Mouse (Mus musculus): ENCODE data around the gene Oaz2.
A peak's percentile ranks its signal among the peaks of the same experiment; 100 is the strongest.
"Not testable (repeated sequence)": the region's sequence is repeated elsewhere in the genome, so short reads cannot be mapped to it uniquely, and the experiment has no call there.

The Oaz2 gene

DNA sequence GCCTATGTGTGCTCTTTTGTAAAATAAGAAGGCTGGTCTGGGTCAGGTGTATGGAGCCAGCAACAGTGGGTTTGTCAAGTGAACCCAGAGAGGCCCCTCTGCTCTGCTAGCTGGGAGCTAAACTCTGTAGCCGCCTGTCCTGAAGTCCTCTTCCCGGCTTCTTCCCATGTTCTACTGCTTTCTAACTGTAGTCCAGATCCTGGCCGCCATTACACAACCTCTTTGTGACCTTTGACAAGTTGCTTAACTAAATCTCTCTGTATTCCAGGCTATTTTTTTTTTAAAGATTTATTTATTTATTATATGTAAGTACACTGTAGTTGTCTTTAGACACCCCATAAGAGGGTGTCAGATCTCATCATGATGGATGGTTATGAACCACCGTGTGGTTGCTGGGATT, 14.1 kb upstream of the Oaz2 start:
- DNase-seq, result no peak

- DNase-seq, result no peak
These were observed 13.0 kb upstream of the Oaz2 start for GRCm38 (mm10) chr9:65654700-65655237.

GRCm38 (mm10) chr9:65655540-65655939, 12.3 kb upstream of the Oaz2 start:
- no peak for DNase-seq

- DNase-seq, result no peak
These were observed 10.6 kb upstream of the Oaz2 start for GRCm38 (mm10) chr9:65657218-65657617.

GRCm38 (mm10) chr9:65661029-65661428, 6.8 kb upstream of the Oaz2 start:
- DNase-seq, result no peak

- no peak for DNase-seq
These were observed 6.3 kb upstream of the Oaz2 start for GRCm38 (mm10) chr9:65661493-65661892.

DNA sequence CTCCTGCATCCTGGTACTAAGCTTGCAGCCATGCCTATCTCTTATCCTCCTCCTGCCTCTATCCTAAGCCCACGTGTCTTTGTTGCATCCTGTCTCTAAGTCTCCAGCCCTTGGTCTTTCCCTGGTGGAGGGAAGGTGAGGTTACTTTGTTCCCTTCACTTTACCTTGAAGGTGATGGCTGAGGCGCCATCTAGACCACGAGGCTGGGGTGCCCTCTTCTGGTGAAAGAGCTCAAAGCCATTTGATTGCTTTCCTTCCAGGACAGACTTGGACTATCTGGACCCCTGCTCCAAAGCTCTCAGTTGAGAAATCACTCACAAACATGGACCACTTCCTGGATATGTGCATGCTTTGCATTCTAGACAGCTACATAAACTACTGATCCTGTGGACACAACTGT, 3.6 kb upstream of the Oaz2 start:
- peak; percentile 60 to 65 for DNase-seq

DNA sequence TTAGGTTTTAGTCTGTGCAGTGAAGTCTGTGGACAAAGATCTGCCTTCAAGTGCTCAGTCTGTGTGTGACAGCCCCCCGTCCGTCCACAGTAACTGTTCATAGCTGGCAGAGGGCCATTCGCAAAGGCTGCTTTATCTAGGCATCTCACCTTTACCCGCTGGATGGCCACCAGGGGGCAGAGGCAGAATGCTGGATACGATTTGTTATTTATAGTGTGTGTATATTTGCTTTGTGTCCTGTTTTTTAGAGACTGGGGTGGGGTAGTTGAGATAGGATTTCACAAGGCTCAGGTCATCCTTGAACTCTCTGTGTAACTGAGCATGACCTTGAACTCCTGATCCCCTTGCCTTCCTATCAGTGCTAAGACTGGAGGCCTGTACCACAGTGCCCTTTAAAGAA, 1.8 kb upstream of the Oaz2 start:
- DNase-seq, result peak; percentile 74 to 75

GRCm38 (mm10) chr9:65671431-65671931, 3.7 kb downstream of the Oaz2 start:
- no peak for DNase-seq

GRCm38 (mm10) chr9:65672996-65673395, 5.2 kb downstream of the Oaz2 start:
- no peak for DNase-seq

DNA sequence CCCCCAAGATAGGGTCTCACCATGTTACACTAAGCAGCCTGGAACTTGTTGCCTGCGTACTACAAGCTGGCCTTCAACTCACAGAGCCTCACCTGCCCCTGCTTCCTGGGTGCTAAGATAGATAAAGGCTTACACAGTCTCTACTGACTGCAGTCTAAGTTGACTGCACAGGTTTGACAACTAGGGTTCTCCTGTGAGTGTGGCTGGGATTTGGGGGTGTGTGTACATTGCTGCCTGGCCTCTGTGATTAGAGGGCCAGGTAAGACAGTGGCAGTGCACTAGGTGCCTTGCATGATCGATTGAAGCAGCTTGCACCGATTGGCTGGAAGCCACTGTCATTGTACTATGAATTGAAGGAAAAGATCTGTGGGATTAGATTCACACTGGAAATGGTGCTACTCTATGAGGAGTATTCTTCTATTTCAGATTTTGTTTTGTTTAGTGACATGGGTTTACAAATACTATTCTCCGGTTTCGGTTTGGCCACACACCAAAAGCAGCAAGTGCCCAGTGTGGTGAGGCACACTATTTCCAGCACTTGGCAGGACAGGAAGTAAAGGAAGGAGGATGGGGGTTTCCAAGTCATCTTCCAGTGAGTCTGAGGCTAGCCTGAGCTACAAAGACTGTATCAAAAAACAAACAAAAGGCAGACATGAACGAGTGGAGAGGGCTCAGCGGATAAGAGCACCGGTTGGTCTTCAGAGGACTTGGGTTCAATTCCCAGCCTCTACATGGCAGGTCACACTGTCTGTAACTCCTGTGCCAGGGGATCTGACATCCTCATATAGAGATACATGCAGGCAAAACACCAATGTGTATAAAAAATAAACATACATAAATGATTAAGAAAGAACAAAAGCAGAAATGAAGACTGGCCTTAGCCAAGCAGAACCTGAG, 7.9 kb downstream of the Oaz2 start:
- DNase-seq, result no peak

DNA sequence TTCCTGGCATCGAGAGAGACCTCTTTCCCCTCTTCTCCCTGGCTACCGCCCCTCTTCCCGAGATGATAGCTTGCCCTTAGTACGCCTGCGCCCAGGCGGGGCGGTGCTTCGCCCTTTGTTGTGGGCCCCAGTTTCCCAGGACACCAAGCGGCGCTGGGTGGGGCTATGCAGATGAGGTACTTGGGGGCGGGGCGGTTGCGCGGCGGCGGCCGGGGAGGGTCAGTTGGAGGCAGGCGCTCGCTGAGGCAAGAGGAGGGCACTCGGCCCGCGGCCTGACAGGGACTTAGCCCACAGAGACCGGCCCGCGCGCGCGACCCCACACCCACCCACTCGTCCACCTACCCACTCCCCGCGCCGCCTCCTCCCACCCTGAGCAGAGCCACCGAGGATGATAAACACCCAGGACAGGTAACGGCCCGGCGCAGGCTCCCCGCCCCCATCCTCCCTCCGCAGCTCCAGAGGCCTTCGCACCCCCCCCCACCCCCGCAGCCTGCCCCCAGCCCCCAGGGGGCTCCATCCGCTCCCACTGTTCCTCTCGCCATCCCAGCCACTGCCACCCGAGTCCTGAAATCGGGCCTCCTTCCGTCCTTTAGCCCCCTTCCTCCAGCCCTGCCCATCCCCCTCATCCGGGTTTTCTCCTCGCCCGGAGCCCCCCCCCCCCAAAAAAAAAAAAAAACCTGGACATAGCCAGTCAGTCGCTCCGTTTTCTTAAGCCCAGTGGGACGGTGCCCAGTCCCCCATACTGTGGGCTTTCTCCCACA, 8.7 kb downstream of the Oaz2 start:
- DNase-seq, result peak; percentile 96 to 98

DNA sequence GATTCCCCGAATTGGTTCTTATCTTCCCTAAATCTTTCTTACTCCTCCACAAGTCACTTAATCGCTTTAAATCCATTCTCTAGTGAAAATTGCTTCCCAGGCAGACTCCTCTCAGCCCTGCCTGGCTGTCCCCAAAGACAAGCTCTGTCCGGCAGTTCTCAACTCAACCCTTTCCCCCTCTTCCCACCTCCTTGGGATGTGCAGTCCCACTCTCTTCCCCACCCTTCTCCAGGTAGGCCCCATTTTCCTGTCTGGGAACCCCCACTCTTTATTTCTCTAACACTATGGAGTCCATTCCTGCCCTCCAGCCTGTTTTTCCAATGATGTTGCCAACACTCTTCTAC, 9.3 kb downstream of the Oaz2 start:
- DNase-seq, result no peak

GRCm38 (mm10) chr9:65679181-65679761, 11.5 kb downstream of the Oaz2 start:
- DNase-seq, result peak; percentile 36 to 50

- DNase-seq, result no peak
These were observed 13.3 kb downstream of the Oaz2 start for GRCm38 (mm10) chr9:65680938-65681633.

DNA sequence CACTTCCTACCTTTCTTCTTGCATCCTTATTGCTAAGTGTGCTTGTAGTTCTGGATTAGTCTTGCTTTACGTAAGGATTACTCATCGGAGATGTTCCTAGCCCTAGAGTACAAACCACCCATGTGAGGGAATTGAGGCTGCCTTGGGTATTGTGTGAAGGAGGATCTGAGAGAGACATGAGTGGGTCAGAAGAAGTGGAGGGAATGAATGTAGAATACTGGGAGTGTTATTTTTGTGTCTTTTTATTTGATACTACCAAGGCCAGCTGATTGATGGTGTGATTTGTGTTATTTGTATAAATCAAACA, 13.8 kb downstream of the Oaz2 start:
- no peak for DNase-seq

DNA sequence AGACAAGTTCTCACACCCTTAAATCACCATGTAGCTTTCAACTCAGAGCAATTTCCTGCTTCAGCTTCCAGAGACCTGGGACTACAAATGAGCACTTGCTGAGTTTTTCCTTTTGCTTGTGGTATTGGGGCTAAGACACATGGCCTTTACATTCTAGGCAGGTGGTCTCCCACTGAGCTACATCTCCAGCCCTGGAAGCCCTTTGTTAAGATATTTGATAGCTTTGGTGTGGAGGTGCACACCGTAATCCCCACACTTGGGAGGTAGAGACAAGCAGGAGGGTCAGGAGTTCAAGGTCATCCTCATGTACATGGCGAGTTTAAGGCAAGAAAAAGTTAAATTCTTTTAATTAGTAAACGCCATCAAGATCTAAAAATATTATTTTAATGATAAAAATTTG, 14.4 kb downstream of the Oaz2 start:
- DNase-seq, result no peak

- no peak for DNase-seq
These were observed 15.2 kb downstream of the Oaz2 start for GRCm38 (mm10) chr9:65682994-65683393.

DNA sequence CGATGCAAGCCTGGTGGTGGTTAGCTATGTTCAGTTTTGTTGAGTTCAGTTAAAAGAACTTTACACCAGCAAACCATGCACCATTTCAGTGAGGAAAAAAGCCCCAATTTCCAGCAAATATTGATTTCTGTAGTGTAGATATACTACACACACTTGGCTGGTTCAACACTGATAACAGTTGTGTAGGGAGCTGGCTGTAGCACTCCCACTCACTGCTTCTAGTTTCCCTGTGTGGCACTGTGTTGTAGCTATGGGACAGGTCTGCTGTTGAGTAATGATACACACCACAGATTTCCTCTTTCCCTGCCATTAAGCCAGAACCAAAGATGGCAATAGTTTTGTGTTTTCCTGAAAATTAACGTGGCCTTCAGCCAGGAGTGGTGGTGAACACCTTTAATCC, 16.9 kb downstream of the Oaz2 start:
- DNase-seq, result no peak

DNA sequence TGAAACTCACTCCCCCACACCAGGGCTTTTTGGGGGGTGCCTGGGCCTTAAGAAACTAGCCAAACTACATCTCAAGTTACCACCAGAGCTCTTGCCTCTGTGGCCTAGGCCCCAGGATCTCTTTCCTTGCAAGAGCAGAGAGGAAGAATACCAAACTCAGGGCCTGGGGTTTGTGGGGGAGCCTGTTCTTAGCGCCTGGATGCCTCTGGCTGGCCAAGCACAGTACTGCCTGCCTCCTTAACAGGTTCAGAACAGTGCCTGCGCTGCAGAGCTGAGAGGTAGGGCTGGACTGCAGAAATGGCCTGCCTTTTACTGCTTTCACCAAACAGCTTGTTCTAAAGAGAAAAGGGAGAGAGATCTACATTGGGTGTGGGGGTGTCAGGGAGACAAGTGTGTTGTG, 22.1 kb downstream of the Oaz2 start:
- not testable (repeated sequence) for DNase-seq

- DNase-seq, result no peak
These were observed 24.7 kb downstream of the Oaz2 start for GRCm38 (mm10) chr9:65692466-65692865.

- DNase-seq, result no peak
These were observed 25.3 kb downstream of the Oaz2 start for GRCm38 (mm10) chr9:65692959-65693603.
